Mouse (Mus musculus) embryonic stem cell, embryonic (primary cell): ENCODE measurements around the gene Rad18.

Experiments
- CTCF ChIA-PET, 4 experiments: fragments of 300-600 bp in 2 of 4; fragments of 350-600 bp in 2 of 4; sonication (Branson Sonifier 250); formaldehyde crosslinking; loops; one replicate each; lab custom pipeline; 2022; ENCODE audit warnings: inconsistent platforms in 2 of 4; lab: Charles Lee
- POLR2A ChIA-PET, 4 experiments: fragments of 300-600 bp in 2 of 4; fragments of 350-600 bp in 2 of 4; sonication (Branson Sonifier 250); formaldehyde crosslinking; loops; one replicate each; lab custom pipeline; 2022; ENCODE audit warnings: antibody characterized with exemption in 4 of 4, inconsistent platforms in 1 of 4; lab: Charles Lee

Rad18 gene

GRCm38 (mm10) chr6:112696056-112696950, at the start of gene Rad18:
Gene Rad18 (minus strand): TSS chr6:112696686.
- ChIA-PET CTCF (interaction anchor here in 2 of 4 experiments (0.9 to 1.4 kb wide), 3 partner anchors 36 to 342 kb away, joined by 3 to 5 read pairs (median 4); no protein-coding TSS in a partner anchor), POLR2A (interaction anchor here in 2 of 4 experiments (0.8 to 1.7 kb wide), 10 partner anchors 32 to 610 kb away, joined by 3 to 8 read pairs (median 4); partner anchors contain the start of genes Thumpd3 (in 2 of the 2) and Brpf1 (in 1 of the 2))

- ChIA-PET CTCF (interaction anchor here in 1 of 4 experiments (2.9 kb wide), 1 partner anchor 9 kb away, joined by 11 read pairs; no protein-coding TSS in a partner anchor), POLR2A (interaction anchor here in 1 of 4 experiments (1.8 kb wide), 1 partner anchor 15 kb away, joined by 5 read pairs; no protein-coding TSS in a partner anchor)
These were observed 45.8 kb upstream of the Rad18 start for GRCm38 (mm10) chr6:112742297-112742696.

- ChIA-PET POLR2A (no interaction called here), CTCF (no interaction called here)
These were observed 45.3 kb upstream of the Rad18 start for GRCm38 (mm10) chr6:112741766-112742165.

GRCm38 (mm10) chr6:112739635-112740034, 43.1 kb upstream of the Rad18 start:
- CTCF ChIA-PET: interaction anchor here in 1 of 4 experiments (0.6 kb wide), 1 partner anchor 11 kb away, joined by 6 read pairs; no protein-coding TSS in a partner anchor
- POLR2A ChIA-PET: interaction anchor here in 1 of 4 experiments (0.6 to 1.4 kb wide), 2 partner anchors 17 to 594 kb away, joined by 3 to 4 read pairs; no protein-coding TSS in a partner anchor

- ChIA-PET CTCF (no interaction called here), POLR2A (interaction anchor here in 1 of 4 experiments (1.4 kb wide), 1 partner anchor 18 kb away, joined by 3 read pairs; no protein-coding TSS in a partner anchor)
These were observed 42.4 kb upstream of the Rad18 start for GRCm38 (mm10) chr6:112738924-112739323.

- POLR2A ChIA-PET: no interaction called here
- CTCF ChIA-PET: no interaction called here
These were observed 40.0 kb upstream of the Rad18 start for GRCm38 (mm10) chr6:112736471-112736870.

- POLR2A ChIA-PET: no interaction called here
- CTCF ChIA-PET: no interaction called here
These were observed 38.6 kb upstream of the Rad18 start for GRCm38 (mm10) chr6:112735054-112735453.

GRCm38 (mm10) chr6:112733942-112734341, 37.5 kb upstream of the Rad18 start:
- ChIA-PET POLR2A (no interaction called here), CTCF (interaction anchor here in 1 of 4 experiments (2.2 kb wide), 1 partner anchor 9 kb away, joined by 11 read pairs; no protein-coding TSS in a partner anchor)

GRCm38 (mm10) chr6:112732434-112732833, 35.9 kb upstream of the Rad18 start:
- ChIA-PET CTCF (interaction anchor here (0.6 to 2.2 kb wide), 17 partner anchors 9 to 291 kb away, joined by 3 to 23 read pairs (median 4); partner anchors contain the start of gene Rad18 (in 1 of the 4)), POLR2A (interaction anchor here in 1 of 4 experiments (1.1 kb wide), 1 partner anchor 10 kb away, joined by 3 read pairs; no protein-coding TSS in a partner anchor)

- ChIA-PET CTCF (interaction anchor here in 2 of 4 experiments (0.7 to 1.6 kb wide), 2 partner anchors 31 to 92 kb away, joined by 3 to 4 read pairs; no protein-coding TSS in a partner anchor), POLR2A (interaction anchor here in 1 of 4 experiments (1.1 kb wide), 1 partner anchor 9 kb away, joined by 3 read pairs; no protein-coding TSS in a partner anchor)
These were observed 34.9 kb upstream of the Rad18 start for GRCm38 (mm10) chr6:112731386-112731785.

GRCm38 (mm10) chr6:112728760-112729422, 32.4 kb upstream of the Rad18 start:
- ChIA-PET POLR2A (interaction anchor here (0.5 to 2.4 kb wide), 22 partner anchors 20 to 1096 kb away, joined by 3 to 8 read pairs (median 3); partner anchors contain the start of gene Rad18 (in 2 of the 4)), CTCF (interaction anchor here (0.6 to 1.3 kb wide), 10 partner anchors 11 to 741 kb away, joined by 3 to 13 read pairs (median 4); no protein-coding TSS in a partner anchor)

GRCm38 (mm10) chr6:112725468-112725867, 29.0 kb upstream of the Rad18 start:
- CTCF ChIA-PET: no interaction called here
- POLR2A ChIA-PET: no interaction called here

GRCm38 (mm10) chr6:112720409-112721080, 24.1 kb upstream of the Rad18 start:
- CTCF ChIA-PET: interaction anchor here in 1 of 4 experiments (1.3 kb wide), 1 partner anchor 20 kb away, joined by 3 read pairs; no protein-coding TSS in a partner anchor
- POLR2A ChIA-PET: no interaction called here

GRCm38 (mm10) chr6:112719983-112720382, 23.5 kb upstream of the Rad18 start:
- POLR2A ChIA-PET: no interaction called here
- CTCF ChIA-PET: interaction anchor here in 1 of 4 experiments (1.3 kb wide), 1 partner anchor 20 kb away, joined by 3 read pairs; no protein-coding TSS in a partner anchor

- POLR2A ChIA-PET: no interaction called here
- CTCF ChIA-PET: interaction anchor here in 1 of 4 experiments (1.0 to 1.6 kb wide), 3 partner anchors 15 to 17 kb away, joined by 3 to 4 read pairs (median 3); no protein-coding TSS in a partner anchor
These were observed 20.7 kb upstream of the Rad18 start for GRCm38 (mm10) chr6:112717168-112717567.

- POLR2A ChIA-PET: interaction anchor here in 1 of 4 experiments (1.4 kb wide), 1 partner anchor 12 kb away, joined by 3 read pairs; no protein-coding TSS in a partner anchor
- CTCF ChIA-PET: interaction anchor here in 1 of 4 experiments (1.2 kb wide), 1 partner anchor 67 kb away, joined by 4 read pairs; no protein-coding TSS in a partner anchor
These were observed 17.5 kb upstream of the Rad18 start for GRCm38 (mm10) chr6:112713951-112714350.

GRCm38 (mm10) chr6:112702296-112702695, 5.8 kb upstream of the Rad18 start:
- ChIA-PET POLR2A (interaction anchor here in 1 of 4 experiments (3.2 kb wide), 1 partner anchor 374 kb away, joined by 12 read pairs; the partner anchor contains the start of gene Setd5), CTCF (interaction anchor here in 1 of 4 experiments (2.7 kb wide), 1 partner anchor 299 kb away, joined by 27 read pairs; no protein-coding TSS in a partner anchor)
